Mouse (Mus musculus): ENCODE data around the gene Stk10. TPM values are rescaled to one million over a fixed set of nuclear protein-coding genes. Genes with fewer than 3 reads are reported as not detected.
A peak's percentile ranks its signal among the peaks of the same experiment; 100 is the strongest.

Gene Stk10
- polyA plus RNA-seq, 1 experiment, result 9.4 TPM

GRCm38 (mm10) chr11:32538435-32538834 is 5.3 kb downstream of the Stk10 start:
- WGBS, result 57% methylated on average over 6 of the region's 6 CpGs
- no peak for TF ChIP-seq CTCF (conservative IDR thresholded peaks at IDR 0.05; ENCODE audit: insufficient read depth, insufficient read length, low read depth, low read length)
- no peak for TF ChIP-seq POLR2A (IDR thresholded peaks at IDR 0.05; ENCODE audit: low read depth, low read length)
- peak overlapping the region; percentile 58 for H3K27ac ChIP-seq (ENCODE audit: insufficient read depth, low read depth, low read length)
- H3K4me1 ChIP-seq (ENCODE audit: control insufficient read depth, insufficient read depth, low read length), result peaks cover 7% of the 10 kb centered on the region; the same call in 1 of the 2 replicates
- H3K36me3 ChIP-seq (ENCODE audit: control insufficient read depth, insufficient read depth, low read length), result no peaks in the 10 kb centered on the region
- no peak overlapping the region for H3K4me3 ChIP-seq (ENCODE audit: insufficient read depth, low read depth, low read length)
- peak; percentile 80 for DNase-seq
- H3K27me3 ChIP-seq (replicated peaks; ENCODE audit: control insufficient read depth, insufficient read depth, low read length), result no peaks in the 10 kb centered on the region

DNA sequence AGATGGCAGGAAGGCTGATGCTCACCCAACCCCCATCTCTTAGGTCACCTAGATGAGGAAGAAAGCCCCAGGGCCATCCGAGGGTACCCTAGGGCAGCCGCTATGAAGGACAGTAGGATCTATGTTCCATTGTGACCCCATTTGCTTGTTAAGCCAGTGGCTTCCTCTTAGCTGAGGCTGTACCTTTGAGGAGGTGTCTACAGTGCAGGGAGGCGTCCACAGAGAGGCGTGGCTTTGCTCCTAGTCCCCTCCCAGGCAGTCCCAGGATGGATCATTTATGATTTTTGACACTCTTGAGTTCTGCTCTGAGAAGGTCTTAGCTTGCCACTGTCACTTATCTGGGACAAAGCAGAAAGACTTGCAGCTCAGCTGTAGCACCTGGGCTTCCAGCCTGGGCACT is 5.7 kb downstream of the Stk10 start:
- peaks cover 7% of the 10 kb centered on the region; the same call in 1 of the 2 replicates for H3K4me1 ChIP-seq (ENCODE audit: control insufficient read depth, insufficient read depth, low read length)
- TF ChIP-seq POLR2A (IDR thresholded peaks at IDR 0.05; ENCODE audit: low read depth, low read length) (no peak), CTCF (conservative IDR thresholded peaks at IDR 0.05; ENCODE audit: insufficient read depth, insufficient read length, low read depth, low read length) (no peak)
- H3K36me3 ChIP-seq (ENCODE audit: control insufficient read depth, insufficient read depth, low read length), result no peaks in the 10 kb centered on the region
- peak; percentile 32 for DNase-seq
- peak overlapping the region; percentile 44 for H3K27ac ChIP-seq (ENCODE audit: insufficient read depth, low read depth, low read length)
- H3K4me3 ChIP-seq (ENCODE audit: insufficient read depth, low read depth, low read length), result no peak overlapping the region
- WGBS, result 69% methylated on average over 4 of the region's 4 CpGs
- H3K27me3 ChIP-seq (replicated peaks; ENCODE audit: control insufficient read depth, insufficient read depth, low read length), result no peaks in the 10 kb centered on the region

DNA sequence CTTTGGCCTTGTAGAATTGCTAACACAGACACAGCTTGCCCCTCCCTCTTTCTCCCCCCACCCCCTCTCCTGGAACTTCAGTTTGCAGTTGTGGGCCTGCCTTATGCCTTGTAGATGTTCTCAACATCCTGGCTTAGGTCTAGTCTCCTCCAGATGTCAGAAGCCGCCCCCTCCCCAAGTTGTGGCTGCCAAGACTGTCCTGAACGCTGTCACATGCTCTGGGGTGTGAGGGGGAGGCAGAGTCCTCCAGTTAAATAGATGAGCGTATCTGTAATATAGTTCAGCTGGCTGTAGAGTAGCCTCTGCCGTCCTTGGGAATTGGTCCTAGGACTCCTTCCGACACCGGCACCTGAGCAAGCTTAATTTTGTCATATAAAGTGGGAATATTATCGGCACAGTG is 6.6 kb downstream of the Stk10 start:
- peaks cover 7% of the 10 kb centered on the region; the same call in 1 of the 2 replicates for H3K4me1 ChIP-seq (ENCODE audit: control insufficient read depth, insufficient read depth, low read length)
- 75% methylated on average over 7 of the region's 7 CpGs for WGBS
- H3K27ac ChIP-seq (ENCODE audit: insufficient read depth, low read depth, low read length), result peak overlapping the region; percentile 3; the same call in 1 of the 2 replicates
- DNase-seq, result no peak
- TF ChIP-seq POLR2A (IDR thresholded peaks at IDR 0.05; ENCODE audit: low read depth, low read length) (no peak), CTCF (conservative IDR thresholded peaks at IDR 0.05; ENCODE audit: insufficient read depth, insufficient read length, low read depth, low read length) (no peak)
- no peaks in the 10 kb centered on the region for H3K36me3 ChIP-seq (ENCODE audit: control insufficient read depth, insufficient read depth, low read length)
- no peak overlapping the region for H3K4me3 ChIP-seq (ENCODE audit: insufficient read depth, low read depth, low read length)
- no peaks in the 10 kb centered on the region for H3K27me3 ChIP-seq (replicated peaks; ENCODE audit: control insufficient read depth, insufficient read depth, low read length)

GRCm38 (mm10) chr11:32540463-32540862 is 7.4 kb downstream of the Stk10 start:
- TF ChIP-seq CTCF (conservative IDR thresholded peaks at IDR 0.05; ENCODE audit: insufficient read depth, insufficient read length, low read depth, low read length) (no peak), POLR2A (IDR thresholded peaks at IDR 0.05; ENCODE audit: low read depth, low read length) (no peak)
- Histone ChIP-seq H3K27ac (ENCODE audit: insufficient read depth, low read depth, low read length) (no peak overlapping the region), H3K36me3 (ENCODE audit: control insufficient read depth, insufficient read depth, low read length) (no peaks in the 10 kb centered on the region), H3K4me3 (ENCODE audit: insufficient read depth, low read depth, low read length) (no peak overlapping the region), H3K27me3 (replicated peaks; ENCODE audit: control insufficient read depth, insufficient read depth, low read length) (no peaks in the 10 kb centered on the region), H3K4me1 (ENCODE audit: control insufficient read depth, insufficient read depth, low read length) (peaks cover 7% of the 10 kb centered on the region; the same call in 1 of the 2 replicates)
- no peak for DNase-seq
- WGBS, result 78% methylated on average over 6 of the region's 6 CpGs

GRCm38 (mm10) chr11:32542181-32542580 is 9.1 kb downstream of the Stk10 start:
- H3K27me3 ChIP-seq (replicated peaks; ENCODE audit: control insufficient read depth, insufficient read depth, low read length), result no peaks in the 10 kb centered on the region
- DNase-seq, result no peak
- H3K36me3 ChIP-seq (ENCODE audit: control insufficient read depth, insufficient read depth, low read length), result no peaks in the 10 kb centered on the region
- no peak overlapping the region for H3K27ac ChIP-seq (ENCODE audit: insufficient read depth, low read depth, low read length)
- H3K4me1 ChIP-seq (ENCODE audit: control insufficient read depth, insufficient read depth, low read length), result peaks cover 11% of the 10 kb centered on the region
- H3K4me3 ChIP-seq (ENCODE audit: insufficient read depth, low read depth, low read length), result no peak overlapping the region
- WGBS, result 90% methylated on average over 4 of the region's 4 CpGs
- no peak for TF ChIP-seq CTCF (conservative IDR thresholded peaks at IDR 0.05; ENCODE audit: insufficient read depth, insufficient read length, low read depth, low read length)
- no peak for TF ChIP-seq POLR2A (IDR thresholded peaks at IDR 0.05; ENCODE audit: low read depth, low read length)

DNA sequence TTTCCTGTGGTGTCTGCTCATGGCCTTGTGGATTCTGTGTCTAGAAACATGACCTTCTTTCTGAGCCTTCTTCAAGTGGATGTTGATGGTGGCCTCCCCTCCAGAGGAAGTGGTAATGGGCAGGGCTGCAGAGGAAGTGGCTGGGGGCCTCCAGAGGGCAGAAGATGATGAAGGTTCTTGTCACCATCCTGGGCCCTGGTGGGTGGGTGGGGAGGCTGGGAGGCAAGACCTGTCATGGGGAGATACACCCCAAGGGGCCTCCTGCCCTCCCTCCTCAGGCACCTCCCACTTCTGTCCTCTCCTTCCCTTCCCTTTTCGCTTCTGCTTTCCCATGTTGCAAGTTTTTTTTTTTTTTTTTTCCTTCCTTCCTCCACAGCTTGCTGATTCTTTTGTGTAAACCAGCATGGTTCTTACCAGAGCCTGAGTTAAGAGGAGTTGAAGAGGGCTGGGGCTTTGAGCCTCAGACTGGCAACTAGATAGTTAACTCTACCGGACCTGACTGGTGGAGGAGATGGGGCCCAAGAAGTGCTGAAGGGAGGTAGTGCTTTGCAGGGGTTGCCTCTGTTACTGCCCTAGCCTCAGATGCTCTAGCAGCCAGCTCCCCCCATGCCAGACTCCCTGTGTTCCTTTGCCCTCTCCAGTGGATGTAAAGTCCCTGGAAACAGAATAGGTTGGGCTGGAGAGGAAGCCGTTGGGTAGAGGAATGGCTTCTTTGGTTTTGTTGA is 9.7 kb downstream of the Stk10 start:
- no peak overlapping the region for H3K4me3 ChIP-seq (ENCODE audit: insufficient read depth, low read depth, low read length)
- WGBS, result 54% methylated on average over 3 of the region's 3 CpGs
- DNase-seq, result no peak
- H3K4me1 ChIP-seq (ENCODE audit: control insufficient read depth, insufficient read depth, low read length), result peaks cover 11% of the 10 kb centered on the region
- no peaks in the 10 kb centered on the region for H3K36me3 ChIP-seq (ENCODE audit: control insufficient read depth, insufficient read depth, low read length)
- H3K27ac ChIP-seq (ENCODE audit: insufficient read depth, low read depth, low read length), result no peak overlapping the region
- no peaks in the 10 kb centered on the region for H3K27me3 ChIP-seq (replicated peaks; ENCODE audit: control insufficient read depth, insufficient read depth, low read length)
- TF ChIP-seq CTCF (conservative IDR thresholded peaks at IDR 0.05; ENCODE audit: insufficient read depth, insufficient read length, low read depth, low read length) (no peak), POLR2A (IDR thresholded peaks at IDR 0.05; ENCODE audit: low read depth, low read length) (no peak)

GRCm38 (mm10) chr11:32544041-32544440 is 10.9 kb downstream of the Stk10 start:
- TF ChIP-seq POLR2A (IDR thresholded peaks at IDR 0.05; ENCODE audit: low read depth, low read length), result no peak
- no peak for TF ChIP-seq CTCF (conservative IDR thresholded peaks at IDR 0.05; ENCODE audit: insufficient read depth, insufficient read length, low read depth, low read length)
- Histone ChIP-seq H3K4me3 (ENCODE audit: insufficient read depth, low read depth, low read length) (no peak overlapping the region), H3K27ac (ENCODE audit: insufficient read depth, low read depth, low read length) (no peak overlapping the region), H3K27me3 (replicated peaks; ENCODE audit: control insufficient read depth, insufficient read depth, low read length) (no peaks in the 10 kb centered on the region), H3K36me3 (ENCODE audit: control insufficient read depth, insufficient read depth, low read length) (no peaks in the 10 kb centered on the region), H3K4me1 (ENCODE audit: control insufficient read depth, insufficient read depth, low read length) (peaks cover 9% of the 10 kb centered on the region)
- DNase-seq, result no peak
- 80% methylated on average over 6 of the region's 6 CpGs for WGBS
